12 mouse cellular contexts compared by ENCODE assay signal in genomic region chr11:107513047-107513446, GRCm38 (mm10). TPM values are rescaled to one million over a fixed set of nuclear protein-coding genes. Genes with fewer than 3 reads are reported as not detected.
DNase-seq lines count a peak whose midpoint lies in the region; ATAC-seq and TF ChIP-seq lines count a peak whose summit lies in the region.
"Had no signal": no experiment of that assay in that cellular context is flagged by ENCODE, and none has a peak within 500 bp of the region (broad histone marks: within the 10 kb centered on the region; RNA-seq: fewer than 3 reads in every experiment).

No protein-coding gene starts in this region.

- H3K4me1 ChIP-seq in kidney, adult 2 months (ENCODE audit: control insufficient read depth, insufficient read depth, low read length), result no peaks in the 10 kb centered on the region
- peaks cover 6% of the 10 kb centered on the region; the same call in 1 of the 2 replicates for H3K4me1 ChIP-seq in kidney, embryonic 14.5 days (ENCODE audit: control insufficient read depth, insufficient read depth, low read length)
- H3K4me1 ChIP-seq in intestine, postnatal 0 days (replicated peaks; ENCODE audit: control insufficient read depth, insufficient read depth, low read length), result peaks cover 5% of the 10 kb centered on the region; the same call in 1 of the 2 replicates

- no peaks in the 10 kb centered on the region for H3K27me3 ChIP-seq in kidney, adult 2 months (replicated peaks; ENCODE audit: control insufficient read depth, insufficient read depth, low read length)
- H3K27me3 ChIP-seq in kidney, embryonic 14.5 days (ENCODE audit: control insufficient read depth, insufficient read depth, low read length), result no peaks in the 10 kb centered on the region
- H3K27me3 ChIP-seq in intestine, postnatal 0 days (replicated peaks; ENCODE audit: control insufficient read depth, insufficient read depth, low read length), result no peaks in the 10 kb centered on the region
- H3K27me3 ChIP-seq: intestine, embryonic 15.5 days; Patski had no signal

- no peaks in the 10 kb centered on the region for H3K9me3 ChIP-seq in kidney, embryonic 14.5 days (ENCODE audit: control insufficient read depth, low read length)
- no peaks in the 10 kb centered on the region for H3K9me3 ChIP-seq in intestine, postnatal 0 days (ENCODE audit: control insufficient read depth)
- H3K9me3 ChIP-seq: intestine, embryonic 15.5 days had no signal

- DNase-seq in adrenal gland, postnatal 25 days, result peak; percentile 15
- DNase-seq in adrenal gland, adult 8-10 months, result no peak
- peak; percentile 38 for DNase-seq in kidney, adult 2 months
- DNase-seq in right cerebral cortex, postnatal 4 days, result peak; percentile 37
- no peak for DNase-seq in right cerebral cortex, postnatal 14 days

- H3K36me3 ChIP-seq in kidney, adult 2 months (ENCODE audit: control insufficient read depth, insufficient read depth, low read length), result no peaks in the 10 kb centered on the region
- H3K36me3 ChIP-seq in kidney, embryonic 14.5 days (ENCODE audit: control insufficient read depth, insufficient read depth, low read length), result no peaks in the 10 kb centered on the region
- H3K36me3 ChIP-seq in intestine, postnatal 0 days (ENCODE audit: control insufficient read depth, insufficient read depth), result no peaks in the 10 kb centered on the region
- H3K36me3 ChIP-seq: intestine, embryonic 15.5 days had no signal

- H3K9ac ChIP-seq in kidney, embryonic 14.5 days (ENCODE audit: low read depth, low read length), result no peak overlapping the region
- H3K9ac ChIP-seq in intestine, postnatal 0 days (ENCODE audit: low read depth, low read length), result no peak overlapping the region
- H3K9ac ChIP-seq: intestine, embryonic 15.5 days had no signal

- no peak overlapping the region for H3K27ac ChIP-seq in kidney, adult 2 months (ENCODE audit: insufficient read depth, low read depth, low read length)
- no peak overlapping the region for H3K27ac ChIP-seq in kidney, embryonic 14.5 days (ENCODE audit: low read depth, low read length)
- H3K27ac ChIP-seq in intestine, postnatal 0 days (ENCODE audit: low read depth, low read length), result no peak overlapping the region
- H3K27ac ChIP-seq: intestine, embryonic 15.5 days had no signal

- TF ChIP-seq POLR2A in kidney, adult 2 months (IDR thresholded peaks at IDR 0.05; ENCODE audit: low read depth, low read length), result no peak

- TF ChIP-seq CTCF in kidney, adult 2 months (conservative IDR thresholded peaks at IDR 0.05; ENCODE audit: insufficient read depth, insufficient read length, low read depth, low read length), result no peak
- no peak for TF ChIP-seq CTCF in intestine, postnatal 0 days (IDR thresholded peaks at IDR 0.05; ENCODE audit: low read depth)

- no peak overlapping the region for H3K4me2 ChIP-seq in kidney, embryonic 14.5 days (replicated peaks; ENCODE audit: low read depth, low read length)
- no peak overlapping the region for H3K4me2 ChIP-seq in intestine, postnatal 0 days (replicated peaks; ENCODE audit: low read depth)
- H3K4me2 ChIP-seq: intestine, embryonic 15.5 days; liver, embryonic 11.5 days had no signal

- H3K4me3 ChIP-seq in kidney, adult 2 months (ENCODE audit: insufficient read depth, low read depth, low read length), result no peak overlapping the region
- no peak overlapping the region for H3K4me3 ChIP-seq in kidney, embryonic 14.5 days (ENCODE audit: low read length)
- H3K4me3 ChIP-seq in intestine, postnatal 0 days (ENCODE audit: low read depth, low read length), result no peak overlapping the region
- H3K4me3 ChIP-seq: intestine, embryonic 15.5 days; megakaryocyte, embryonic 14.5 days had no signal

- 62% methylated on average over 10 of the region's 10 CpGs for WGBS in kidney, adult 2 months
- WGBS in kidney, embryonic 14.5 days, result 93% methylated on average over 10 of the region's 10 CpGs
- 67% methylated on average over 10 of the region's 10 CpGs for WGBS in intestine, postnatal 0 days

- ATAC-seq in kidney, embryonic 14.5 days (ENCODE audit: low FRiP score, low TSS enrichment), result no peak
- no peak for ATAC-seq in intestine, postnatal 0 days
- no peak for ATAC-seq in megakaryocyte-erythroid progenitor cell, adult 5-6 weeks (replicated peaks; ENCODE audit: low FRiP score, low TSS enrichment, poor library complexity, severe bottlenecking)
- ATAC-seq: intestine, embryonic 15.5 days; Patski had no signal

RNA-seq across cellular contexts. Expression of gene Psmd12, which starts 33.8 kb away (rescaled TPM):
- total RNA-seq in adrenal gland, postnatal 25 days (2021), result 98.8 and 106 TPM in 2 replicates
- total RNA-seq in adrenal gland, adult 8-10 months (2022), result 100 to 1,000 TPM in 1 of 4 experiments, 10 to 100 TPM in 3; 76.5 to 101 (median 86.8) TPM
- polyA plus RNA-seq in kidney, adult 2 months (2012; rRNA removed), result 15.1 and 19.9 TPM in 2 replicates
- 170 and 201 TPM in 2 replicates for polyA plus RNA-seq in kidney, embryonic 14.5 days (2014; fragmentation: Nextera tagmentation; extraction: Ambion mirVana)
- polyA plus RNA-seq in intestine, postnatal 0 days (2015; fragmentation: Nextera tagmentation; extraction: Ambion mirVana), result 89.4 and 95.2 TPM in 2 replicates
- 94.9 and 97.5 TPM in 2 replicates for total RNA-seq in megakaryocyte-erythroid progenitor cell, adult 5-6 weeks (2014; fragmentation: Nextera tagmentation)
- 181 and 220 TPM in 2 replicates for total RNA-seq in megakaryocyte-erythroid progenitor cell, adult 5-6 weeks (2017)

RNA-seq across cellular contexts. Expression of gene Helz, which starts 34.7 kb away (rescaled TPM):
- 29.5 and 36.6 TPM in 2 replicates for total RNA-seq in adrenal gland, postnatal 25 days (2021)
- 10 to 100 TPM; 28.9 to 43.1 (median 34.7) TPM for total RNA-seq in adrenal gland, adult 8-10 months (2022)
- 16.3 and 18.8 TPM in 2 replicates for polyA plus RNA-seq in kidney, adult 2 months (2012; rRNA removed)
- polyA plus RNA-seq in kidney, embryonic 14.5 days (2014; fragmentation: Nextera tagmentation; extraction: Ambion mirVana), result 19.0 and 29.8 TPM in 2 replicates
- 5.7 and 6.5 TPM in 2 replicates for polyA plus RNA-seq in intestine, postnatal 0 days (2015; fragmentation: Nextera tagmentation; extraction: Ambion mirVana)
- 30.8 and 37.3 TPM in 2 replicates for total RNA-seq in megakaryocyte-erythroid progenitor cell, adult 5-6 weeks (2014; fragmentation: Nextera tagmentation)
- total RNA-seq in megakaryocyte-erythroid progenitor cell, adult 5-6 weeks (2017), result 21.4 and 22.3 TPM in 2 replicates

RNA-seq across cellular contexts. Expression of gene Pitpnc1, which starts 42.5 kb away (rescaled TPM):
- 14.8 and 20.4 TPM in 2 replicates for total RNA-seq in adrenal gland, postnatal 25 days (2021)
- total RNA-seq in adrenal gland, adult 8-10 months (2022), result 10 to 100 TPM in 3 of 4 experiments, 1 to 10 TPM in 1; 9.5 to 13.2 (median 12.1) TPM
- 15.0 and 18.5 TPM in 2 replicates for polyA plus RNA-seq in kidney, adult 2 months (2012; rRNA removed)
- 15.2 and 19.4 TPM in 2 replicates for polyA plus RNA-seq in kidney, embryonic 14.5 days (2014; fragmentation: Nextera tagmentation; extraction: Ambion mirVana)
- 4.4 and 4.8 TPM in 2 replicates for polyA plus RNA-seq in intestine, postnatal 0 days (2015; fragmentation: Nextera tagmentation; extraction: Ambion mirVana)
- total RNA-seq in megakaryocyte-erythroid progenitor cell, adult 5-6 weeks (2014; fragmentation: Nextera tagmentation), result 35.0 and 44.4 TPM in 2 replicates
- 28.6 and 33.9 TPM in 2 replicates for total RNA-seq in megakaryocyte-erythroid progenitor cell, adult 5-6 weeks (2017)

Comparison
In these comparisons a context has a peak if more than half of its experiments do, and no peak if none do; other contexts are left out.
1. DNase-seq: peak in adrenal gland, postnatal 25 days (single experiment), kidney, adult 2 months (single experiment) and right cerebral cortex, postnatal 4 days (single experiment); none in adrenal gland, adult 8-10 months (single experiment) and right cerebral cortex, postnatal 14 days (single experiment).